Mouse (Mus musculus) forebrain, embryonic 13.5 days (tissue): Measurements from ENCODE around the gene Pou2f3. TPM values are rescaled to one million over a fixed set of nuclear protein-coding genes. Genes with fewer than 3 reads are reported as not detected.

ENCODE experiments used
- ATAC-seq: fragments of 200-750 bp; cut with Nextera tagmentation; 2 replicates; pipeline ENCODE4 v1.8.0; 2017
- H3K27ac ChIP-seq: fragments of 300-500 bp; sonication (generic); 2 replicates; pipeline ENCODE4 v1.5.1; 2015; ENCODE audit warnings: inconsistent platforms, mild to moderate bottlenecking, moderate library complexity
- H3K27me3 ChIP-seq: fragments of 300-500 bp; sonication (generic); 2 replicates; pipeline ENCODE4 v1.6.1; 2015; ENCODE audit warnings: mild to moderate bottlenecking, inconsistent platforms
- H3K36me3 ChIP-seq: fragments of 300-500 bp; sonication (generic); 2 replicates; pipeline ENCODE4 v1.6.1; 2015; ENCODE audit warnings: mild to moderate bottlenecking, inconsistent platforms; ENCODE audit not compliant: poor library complexity, severe bottlenecking
- H3K4me1 ChIP-seq: fragments of 300-500 bp; sonication (generic); 2 replicates; pipeline ENCODE4 v1.6.1; 2015; ENCODE audit warnings: inconsistent platforms
- H3K4me2 ChIP-seq: fragments of 300-500 bp; sonication (generic); 2 replicates; pipeline ENCODE4 v1.6.1; 2015; ENCODE audit warnings: inconsistent platforms, mild to moderate bottlenecking, moderate library complexity
- H3K4me3 ChIP-seq: fragments of 300-500 bp; sonication (generic); 2 replicates; pipeline ENCODE4 v1.5.1; 2015; ENCODE audit warnings: mild to moderate bottlenecking, inconsistent platforms
- H3K9ac ChIP-seq: fragments of 300-500 bp; sonication (generic); 2 replicates; pipeline ENCODE4 v1.6.1; 2015; ENCODE audit warnings: mild to moderate bottlenecking, inconsistent platforms
- H3K9me3 ChIP-seq: fragments of 300-500 bp; sonication (generic); replicated peaks from 2 replicates; pipeline ENCODE4 v1.6.1; 2016; ENCODE audit warnings: inconsistent platforms
- WGBS: fragments of 180-500 bp; shearing (Covaris S2); methylation state at CpG from one replicate; pipeline ENCODE4 v1.1.7; 2015; 5-methylcytosine and 5-hydroxymethylcytosine counted together
- polyA plus RNA-seq: library from polyadenylated mRNA; unstranded; fragments of >200 nt; fragmentation: Nextera tagmentation; extraction: Ambion mirVana; gene quantifications from 2 replicates; pipeline ENCODE4 v1.2.1, GENCODE M21; 2015

Pou2f3 gene
- polyA plus RNA-seq, 1 experiment from 2014 or later = not detected

DNA sequence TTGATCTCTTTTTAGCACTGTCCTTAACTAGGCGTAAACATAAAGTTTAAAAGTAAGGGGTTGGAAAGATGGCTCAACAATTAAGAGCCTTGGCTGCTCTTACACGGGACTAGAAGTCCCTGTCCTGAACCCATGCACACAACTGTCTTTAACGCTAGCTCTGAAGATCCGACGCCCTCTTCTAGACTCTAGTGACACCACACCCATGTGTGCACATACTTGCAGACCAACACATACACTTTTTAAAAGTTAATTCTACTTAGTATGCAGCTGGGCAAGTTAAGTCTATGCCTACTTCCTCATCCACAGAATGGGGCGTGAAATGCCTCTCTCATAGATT, 93.2 kb downstream of the Pou2f3 start:
- WGBS = 87% methylated on average over 6 of the region's 6 CpGs
- no peak for ATAC-seq
- H3K4me2 ChIP-seq = no peak overlapping the region
- H3K36me3 ChIP-seq = peaks cover 2% of the 10 kb centered on the region
- 0 out of 2 replicates have a peak overlapping the region, but pooled peaks have one; percentile 92 for H3K4me3 ChIP-seq
- H3K27ac ChIP-seq = no peak overlapping the region
- no peak overlapping the region for H3K9ac ChIP-seq
- H3K9me3 ChIP-seq = no peaks in the 10 kb centered on the region
- H3K4me1 ChIP-seq = peaks cover 19% of the 10 kb centered on the region
- no peaks in the 10 kb centered on the region for H3K27me3 ChIP-seq

GRCm38 (mm10) chr9:43116134-43116996, 93.8 kb downstream of the Pou2f3 start, which contains the start of gene Tmem136:
TSS of gene Tmem136 (minus strand) at chr9:43116570.
- H3K27ac ChIP-seq = no peak within 1 kb of the TSS; the same call in 1 of the 2 replicates
- H3K9me3 ChIP-seq = no peaks in the 10 kb centered on the region
- H3K4me1 ChIP-seq = peaks cover 19% of the 10 kb centered on the region
- H3K4me3 ChIP-seq = peak within 1 kb of the TSS; percentile 92
- peak within 1 kb of the TSS; percentile 91 for H3K9ac ChIP-seq
- ATAC-seq = peak; percentile 97
- 3% methylated on average over 55 of the region's 55 CpGs for WGBS
- peaks cover 8% of the 10 kb centered on the region for H3K36me3 ChIP-seq
- no peaks in the 10 kb centered on the region for H3K27me3 ChIP-seq
- peak within 1 kb of the TSS; percentile 83 for H3K4me2 ChIP-seq

GRCm38 (mm10) chr9:43115431-43116133, 94.6 kb downstream of the Pou2f3 start:
- Histone ChIP-seq H3K36me3 (peaks cover 15% of the 10 kb centered on the region), H3K4me1 (peaks cover 19% of the 10 kb centered on the region), H3K27me3 (no peaks in the 10 kb centered on the region), H3K9ac (peak overlapping the region; percentile 91), H3K4me2 (peak overlapping the region; percentile 83), H3K27ac (no peak overlapping the region), H3K9me3 (no peaks in the 10 kb centered on the region), H3K4me3 (peak overlapping the region; percentile 92)
- WGBS = 7% methylated on average over 12 of the region's 12 CpGs
- ATAC-seq = no peak

GRCm38 (mm10) chr9:43114833-43115232, 95.3 kb downstream of the Pou2f3 start:
- H3K9me3 ChIP-seq = no peaks in the 10 kb centered on the region
- no peak overlapping the region for H3K27ac ChIP-seq
- H3K4me2 ChIP-seq = no peak overlapping the region
- WGBS = 95% methylated on average over 4 of the region's 4 CpGs
- no peak for ATAC-seq
- H3K9ac ChIP-seq = no peak overlapping the region
- no peak overlapping the region for H3K4me3 ChIP-seq
- peaks cover 19% of the 10 kb centered on the region for H3K4me1 ChIP-seq
- peaks cover 15% of the 10 kb centered on the region for H3K36me3 ChIP-seq
- no peaks in the 10 kb centered on the region for H3K27me3 ChIP-seq

- Histone ChIP-seq H3K4me3 (no peak overlapping the region), H3K4me1 (peaks cover 17% of the 10 kb centered on the region)
- 88% methylated on average over 8 of the region's 8 CpGs for whole genome bisulfite sequencing
Measured at GRCm38 (mm10) chr9:43110286-43110980, 99.7 kb downstream of the Pou2f3 start.

DNA sequence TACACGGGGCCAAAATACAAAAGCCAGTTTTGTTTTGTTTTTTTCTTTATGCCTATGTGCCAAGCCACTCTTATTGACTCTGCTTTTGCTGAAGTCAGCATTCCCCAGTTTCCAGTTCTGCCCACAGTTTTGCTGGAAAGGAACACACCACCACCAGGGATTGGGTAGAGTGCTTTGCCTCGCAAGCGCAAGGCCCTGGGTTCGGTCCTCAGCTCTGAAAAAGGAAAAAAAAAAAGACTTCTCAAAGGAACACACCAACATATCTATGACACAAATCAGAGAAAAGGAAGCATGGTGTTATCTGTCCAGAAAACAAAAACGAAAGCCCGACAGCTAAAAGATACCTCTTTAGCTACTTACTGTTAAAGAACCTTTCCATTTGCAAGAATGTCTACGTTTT, 101.0 kb downstream of the Pou2f3 start:
- H3K4me2 ChIP-seq = no peak overlapping the region
- H3K27ac ChIP-seq = no peak overlapping the region
- WGBS = 88% methylated on average over 7 of the region's 7 CpGs
- peaks cover 15% of the 10 kb centered on the region for H3K36me3 ChIP-seq
- no peaks in the 10 kb centered on the region for H3K9me3 ChIP-seq
- no peak for ATAC-seq
- H3K4me3 ChIP-seq = no peak overlapping the region
- no peak overlapping the region for H3K9ac ChIP-seq
- H3K4me1 ChIP-seq = peaks cover 19% of the 10 kb centered on the region
- no peaks in the 10 kb centered on the region for H3K27me3 ChIP-seq

More at GRCm38 (mm10) chr9:43110286-43110980, 99.7 kb downstream of the Pou2f3 start:
- Histone ChIP-seq H3K9me3 (no peaks in the 10 kb centered on the region), H3K27ac (no peak overlapping the region), H3K9ac (no peak overlapping the region), H3K27me3 (no peaks in the 10 kb centered on the region), H3K4me2 (no peak overlapping the region), H3K36me3 (peaks cover 15% of the 10 kb centered on the region)
- no peak for ATAC-seq

- Histone ChIP-seq H3K4me2 (no peak overlapping the region), H3K9me3 (no peaks in the 10 kb centered on the region), H3K36me3 (peaks cover 15% of the 10 kb centered on the region), H3K9ac (no peak overlapping the region), H3K4me1 (peaks cover 23% of the 10 kb centered on the region), H3K27ac (no peak overlapping the region), H3K4me3 (no peak overlapping the region), H3K27me3 (no peaks in the 10 kb centered on the region)
- WGBS = 86% methylated on average over 3 of the region's 3 CpGs
- no peak for ATAC-seq
Measured at GRCm38 (mm10) chr9:43108721-43109120, 101.4 kb downstream of the Pou2f3 start.

DNA sequence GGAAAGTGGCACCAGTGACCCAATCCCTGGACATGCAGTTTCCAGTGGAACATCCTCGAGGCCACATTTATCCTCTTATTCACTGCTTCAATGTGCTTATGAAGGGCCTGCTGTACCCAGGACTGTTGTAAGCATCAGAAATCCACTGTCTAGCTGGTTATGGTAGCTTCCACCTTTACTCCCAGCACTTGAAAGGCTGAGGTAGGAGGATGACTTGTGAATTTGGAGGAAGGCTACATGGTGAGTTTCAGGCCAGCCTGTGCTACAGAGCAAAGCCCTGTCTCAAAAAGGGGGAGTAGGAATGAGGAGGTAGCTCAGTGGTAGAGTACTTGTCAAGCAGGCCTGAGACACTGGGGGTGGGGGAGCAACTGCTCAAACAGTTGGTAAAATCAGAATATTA, 102.1 kb downstream of the Pou2f3 start:
- H3K4me3 ChIP-seq = no peak overlapping the region
- no peak overlapping the region for H3K9ac ChIP-seq
- peaks cover 30% of the 10 kb centered on the region for H3K4me1 ChIP-seq
- no peak overlapping the region for H3K4me2 ChIP-seq
- H3K9me3 ChIP-seq = no peaks in the 10 kb centered on the region
- no peak overlapping the region for H3K27ac ChIP-seq
- no peak for ATAC-seq
- WGBS = 80% methylated on average over 1 of the region's 1 CpGs
- H3K27me3 ChIP-seq = no peaks in the 10 kb centered on the region
- H3K36me3 ChIP-seq = peaks cover 15% of the 10 kb centered on the region

DNA sequence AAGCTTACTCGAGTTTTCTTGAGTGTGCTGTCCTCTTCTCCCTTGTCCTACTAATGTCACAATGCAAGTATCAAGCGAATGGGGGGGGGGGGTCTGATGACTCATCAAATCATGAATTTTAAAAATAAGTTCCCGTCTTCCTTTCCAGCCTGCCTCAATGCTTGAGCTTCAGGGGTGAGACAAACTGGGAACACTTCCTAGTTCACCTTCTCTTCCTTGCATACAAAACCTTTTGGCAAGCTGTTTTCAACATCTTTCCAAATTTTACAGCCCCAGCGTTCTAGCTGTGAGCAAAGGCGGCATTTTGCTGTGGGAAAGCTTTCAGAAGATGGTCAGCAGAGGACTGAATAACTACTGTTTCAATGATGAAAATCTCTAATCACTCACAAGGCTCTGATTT, 102.6 kb downstream of the Pou2f3 start:
- no peak overlapping the region for H3K27ac ChIP-seq
- no peaks in the 10 kb centered on the region for H3K9me3 ChIP-seq
- no peak for ATAC-seq
- no peak overlapping the region for H3K4me3 ChIP-seq
- no peak overlapping the region for H3K4me2 ChIP-seq
- H3K36me3 ChIP-seq = peaks cover 15% of the 10 kb centered on the region
- no peak overlapping the region for H3K9ac ChIP-seq
- H3K4me1 ChIP-seq = peaks cover 35% of the 10 kb centered on the region
- 59% methylated on average over 5 of the region's 5 CpGs for WGBS
- H3K27me3 ChIP-seq = no peaks in the 10 kb centered on the region

- Histone ChIP-seq H3K9ac (peak within 1 kb of the TSS; percentile 88), H3K36me3 (peaks cover 15% of the 10 kb centered on the region), H3K4me1 (peaks cover 39% of the 10 kb centered on the region), H3K4me2 (peak within 1 kb of the TSS; percentile 87), H3K9me3 (no peaks in the 10 kb centered on the region), H3K27ac (peak within 1 kb of the TSS; percentile 90), H3K27me3 (no peaks in the 10 kb centered on the region), H3K4me3 (peak within 1 kb of the TSS; percentile 81)
- WGBS = 35% methylated on average over 10 of the region's 10 CpGs
- ATAC-seq = no peak
Measured at GRCm38 (mm10) chr9:43107187-43107517, 103.0 kb downstream of the Pou2f3 start, which contains the start of gene Arhgef12. TSS of gene Arhgef12 (minus strand) at chr9:43107239.

GRCm38 (mm10) chr9:43106426-43107186, 103.6 kb downstream of the Pou2f3 start:
- peaks cover 43% of the 10 kb centered on the region for H3K4me1 ChIP-seq
- H3K27me3 ChIP-seq = no peaks in the 10 kb centered on the region
- H3K36me3 ChIP-seq = peaks cover 9% of the 10 kb centered on the region
- peak overlapping the region; percentile 88 for H3K9ac ChIP-seq
- peak overlapping the region; percentile 87 for H3K4me2 ChIP-seq
- no peaks in the 10 kb centered on the region for H3K9me3 ChIP-seq
- H3K4me3 ChIP-seq = peak overlapping the region; percentile 81
- ATAC-seq = peak; percentile 48
- whole genome bisulfite sequencing = 17% methylated on average over 22 of the region's 22 CpGs
- H3K27ac ChIP-seq = peak overlapping the region; percentile 90
